Mouse (Mus musculus) retina, postnatal 7 days (tissue): Measurements from ENCODE around the gene Suclg1.

Experiments used
- DNase-seq: peaks from one replicate; pipeline ENCODE4 v3.0.0-alpha.2; 2012; ENCODE audit warnings: low read depth, low spot score

Gene Suclg1

GRCm38 (mm10) chr6:73249851-73250250, 1.7 kb downstream of the Suclg1 start:
- no peak for DNase-seq

DNA sequence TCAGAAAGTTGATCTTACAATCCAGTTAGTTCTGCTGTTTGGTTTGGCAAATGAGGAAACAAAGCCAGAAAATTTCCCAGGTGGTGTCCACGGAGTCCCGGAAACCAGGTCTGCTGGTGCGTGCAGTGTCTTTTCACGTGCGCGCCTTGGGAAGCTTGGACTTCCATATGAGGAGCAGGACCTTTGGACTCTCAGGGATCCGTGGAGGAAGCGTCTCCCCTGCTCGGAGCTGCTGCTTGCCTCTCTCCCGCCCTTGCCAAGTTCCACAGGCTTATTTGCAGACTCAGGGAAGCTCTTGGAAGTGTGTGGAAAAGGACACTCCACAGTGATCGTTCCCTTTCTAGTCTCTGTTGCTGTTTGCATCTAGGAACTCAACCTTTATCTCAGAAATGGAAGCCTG, 3.2 kb downstream of the Suclg1 start:
- DNase-seq = no peak

- no peak for DNase-seq
Observed at GRCm38 (mm10) chr6:73252396-73252795, 4.2 kb downstream of the Suclg1 start.

DNA sequence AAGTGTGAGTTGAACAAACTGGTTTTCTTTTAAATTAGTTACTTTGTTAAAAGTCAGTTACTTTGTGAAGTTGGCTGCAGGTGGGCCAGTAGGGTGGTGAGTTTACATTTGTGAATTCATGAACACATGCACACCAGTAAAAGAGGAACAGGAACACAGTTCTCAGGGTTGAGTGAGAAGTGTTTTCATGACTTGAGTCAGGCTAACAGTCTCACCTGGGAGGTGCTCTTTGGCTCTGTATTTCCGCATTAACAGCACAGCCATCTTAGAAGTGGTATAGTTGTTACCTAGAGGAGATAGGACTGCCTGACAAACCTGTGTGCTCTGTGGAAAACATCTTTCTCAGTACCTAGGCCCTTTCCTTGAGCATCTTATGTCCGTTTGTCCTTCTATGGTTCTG, 4.8 kb downstream of the Suclg1 start:
- DNase-seq = no peak

- DNase-seq = no peak
Observed at GRCm38 (mm10) chr6:73253584-73253983, 5.4 kb downstream of the Suclg1 start.

DNA sequence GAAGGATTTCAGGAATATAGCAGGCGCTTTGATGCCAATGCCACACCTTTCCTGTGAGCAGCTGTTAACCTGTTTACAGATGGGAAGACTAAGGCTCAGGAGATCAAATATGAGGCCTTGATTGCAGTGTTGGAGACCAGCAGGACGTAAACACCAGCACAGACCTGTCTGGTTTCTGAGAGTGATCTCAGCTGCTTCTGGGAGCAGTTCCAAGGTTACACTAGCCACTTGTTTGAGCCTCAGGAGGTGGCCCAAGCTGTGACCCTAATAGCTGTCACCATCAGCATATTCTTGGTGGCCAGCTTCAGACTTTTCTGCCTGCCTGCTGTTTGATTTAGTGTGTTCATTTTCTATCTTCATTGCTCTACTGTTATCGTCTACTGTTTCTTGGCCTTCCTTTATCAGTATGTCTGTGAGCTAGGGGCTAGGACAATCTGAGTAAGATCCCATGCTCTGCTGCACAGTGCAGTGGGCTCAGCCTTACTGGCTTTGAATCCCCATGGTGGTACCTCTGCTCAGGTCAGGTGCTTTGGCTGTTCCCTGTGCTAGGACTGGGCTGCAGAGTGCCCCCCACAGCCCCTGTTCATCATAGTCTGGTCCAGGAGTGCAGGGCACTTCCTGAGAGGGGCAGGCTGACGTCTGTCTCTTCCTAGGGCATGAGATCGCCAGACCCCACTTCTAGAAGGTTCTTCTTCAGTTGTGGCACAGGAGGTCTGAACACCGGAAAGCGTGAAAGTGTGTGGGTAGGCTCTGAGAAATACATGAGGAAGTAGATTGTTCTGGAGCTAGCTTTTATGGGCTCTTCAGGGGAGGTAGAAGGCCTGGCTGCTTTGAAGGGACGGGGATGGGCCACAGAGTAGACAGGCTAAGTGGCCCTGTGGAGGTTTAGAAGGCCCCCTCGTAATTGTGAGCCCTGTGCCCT, 6.4 kb downstream of the Suclg1 start:
- no peak for DNase-seq

- no peak for DNase-seq
Observed at GRCm38 (mm10) chr6:73257068-73257467, 8.9 kb downstream of the Suclg1 start.

- DNase-seq = no peak
Observed at GRCm38 (mm10) chr6:73260110-73260509, 11.9 kb downstream of the Suclg1 start.

DNA sequence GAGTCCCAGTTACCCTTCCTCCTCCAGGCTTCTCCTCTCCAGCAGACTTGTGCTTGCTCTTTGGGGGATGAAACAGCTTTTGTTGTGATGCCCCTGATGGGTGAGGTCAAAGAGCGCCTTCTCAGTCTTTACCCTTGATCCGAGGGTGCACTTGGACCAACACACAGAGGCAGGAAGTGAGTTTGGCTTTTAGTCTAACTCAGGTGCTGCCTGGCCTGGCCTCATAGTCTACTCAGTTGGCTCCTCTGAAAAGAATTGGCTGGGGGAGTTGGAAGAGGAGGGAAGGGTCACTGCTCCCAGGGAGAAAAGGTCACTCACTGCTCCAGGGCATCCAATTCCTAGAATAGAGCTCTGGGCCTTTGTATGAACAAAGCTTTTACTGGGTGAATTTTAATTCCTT, 16.6 kb downstream of the Suclg1 start:
- DNase-seq = no peak

DNA sequence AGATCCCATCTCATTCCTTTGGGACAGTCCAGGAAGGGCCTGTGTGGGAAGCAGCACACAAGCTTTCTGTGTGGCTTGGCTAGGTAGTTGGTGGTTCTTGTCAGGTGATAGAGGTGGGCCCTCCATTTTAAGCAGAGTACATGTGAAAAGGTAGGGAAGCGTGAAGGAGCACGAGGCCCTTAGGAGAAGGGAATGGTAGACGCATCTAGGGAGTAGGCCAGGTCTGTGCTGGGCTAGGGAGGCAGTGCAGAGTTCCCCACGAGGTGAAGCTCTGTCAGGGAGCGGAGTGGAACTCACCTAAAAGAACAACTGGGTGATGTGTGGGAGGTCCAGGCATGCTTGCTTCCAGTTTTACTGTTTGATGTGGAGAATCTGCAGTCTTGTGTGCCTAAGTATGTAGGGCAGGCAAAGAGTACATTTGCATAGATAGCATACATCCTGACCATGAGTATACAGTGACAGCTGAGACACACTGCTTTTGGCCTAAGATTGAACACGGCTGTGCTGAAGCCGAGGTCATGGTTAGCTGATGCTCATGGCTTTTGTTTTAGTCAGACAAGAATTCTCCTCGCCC, 19.6 kb downstream of the Suclg1 start:
- DNase-seq = no peak

- DNase-seq = no peak
Observed at GRCm38 (mm10) chr6:73269374-73269773, 21.2 kb downstream of the Suclg1 start.

- DNase-seq = peak; percentile 62
Observed at GRCm38 (mm10) chr6:73271546-73272091, 23.4 kb downstream of the Suclg1 start.

DNA sequence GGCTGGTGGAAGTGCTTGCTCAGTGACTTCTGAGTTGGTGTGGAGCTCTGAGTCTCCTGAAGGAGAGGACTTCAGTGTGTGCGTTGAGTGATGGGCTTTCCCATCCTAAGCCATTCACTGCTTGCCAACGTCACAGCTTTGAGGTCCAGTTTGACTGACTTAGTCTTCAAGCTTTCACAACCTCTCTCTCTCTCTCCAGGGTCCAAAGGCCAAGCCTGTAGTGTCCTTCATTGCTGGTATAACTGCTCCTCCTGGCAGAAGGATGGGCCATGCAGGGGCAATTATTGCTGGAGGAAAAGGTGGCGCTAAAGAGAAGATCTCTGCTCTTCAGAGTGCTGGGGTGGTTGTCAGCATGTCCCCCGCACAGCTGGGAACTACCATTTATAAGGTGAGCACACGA, 26.8 kb downstream of the Suclg1 start:
- no peak for DNase-seq

- no peak for DNase-seq
Observed at GRCm38 (mm10) chr6:73279681-73280080, 31.5 kb downstream of the Suclg1 start.

GRCm38 (mm10) chr6:73280546-73281115, 32.4 kb downstream of the Suclg1 start:
- no peak for DNase-seq

- DNase-seq = no peak
Observed at GRCm38 (mm10) chr6:73286326-73286725, 38.1 kb downstream of the Suclg1 start.

DNA sequence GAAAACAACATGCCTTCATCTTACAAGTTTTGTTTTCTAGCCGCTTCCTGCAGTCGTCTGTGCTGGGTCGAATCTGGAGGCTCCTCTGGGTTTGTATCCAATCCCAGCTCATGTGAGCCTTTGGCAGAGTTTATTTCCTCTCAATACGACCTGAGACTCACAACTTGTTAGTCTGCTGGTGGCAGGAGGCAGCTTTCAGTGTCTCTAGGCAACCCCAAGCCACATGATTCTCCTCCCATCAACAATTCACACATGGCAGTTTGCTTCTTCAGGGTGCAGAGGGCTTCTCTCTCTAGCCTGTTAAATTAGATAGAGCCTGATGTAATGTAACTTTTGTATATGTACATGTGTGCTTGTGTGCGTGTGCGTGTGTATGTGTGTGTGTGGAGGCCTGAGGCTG, 58.7 kb downstream of the Suclg1 start:
- no peak for DNase-seq

GRCm38 (mm10) chr6:73308685-73309520, 60.7 kb downstream of the Suclg1 start:
- DNase-seq = no peak

DNA sequence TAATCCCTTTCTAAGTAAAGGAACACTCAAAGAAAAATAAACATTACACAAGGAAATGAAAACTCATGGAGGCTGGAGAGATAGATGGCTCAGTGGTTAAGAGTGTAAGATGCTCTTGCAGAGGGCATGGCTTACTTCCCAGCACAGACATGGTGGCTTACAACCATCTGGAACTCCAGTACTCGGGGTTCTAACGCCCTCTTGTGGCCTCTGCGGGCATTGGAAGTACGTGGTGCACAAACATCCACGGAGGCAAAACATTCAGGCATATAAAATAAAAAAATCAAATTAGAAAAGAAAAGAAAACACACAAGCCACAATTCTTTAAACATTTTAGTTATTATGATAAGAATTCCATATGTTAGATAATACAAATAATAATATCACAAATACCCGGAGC, 63.2 kb downstream of the Suclg1 start:
- no peak for DNase-seq

- no peak for DNase-seq
Observed at GRCm38 (mm10) chr6:73311786-73312185, 63.6 kb downstream of the Suclg1 start.

DNA sequence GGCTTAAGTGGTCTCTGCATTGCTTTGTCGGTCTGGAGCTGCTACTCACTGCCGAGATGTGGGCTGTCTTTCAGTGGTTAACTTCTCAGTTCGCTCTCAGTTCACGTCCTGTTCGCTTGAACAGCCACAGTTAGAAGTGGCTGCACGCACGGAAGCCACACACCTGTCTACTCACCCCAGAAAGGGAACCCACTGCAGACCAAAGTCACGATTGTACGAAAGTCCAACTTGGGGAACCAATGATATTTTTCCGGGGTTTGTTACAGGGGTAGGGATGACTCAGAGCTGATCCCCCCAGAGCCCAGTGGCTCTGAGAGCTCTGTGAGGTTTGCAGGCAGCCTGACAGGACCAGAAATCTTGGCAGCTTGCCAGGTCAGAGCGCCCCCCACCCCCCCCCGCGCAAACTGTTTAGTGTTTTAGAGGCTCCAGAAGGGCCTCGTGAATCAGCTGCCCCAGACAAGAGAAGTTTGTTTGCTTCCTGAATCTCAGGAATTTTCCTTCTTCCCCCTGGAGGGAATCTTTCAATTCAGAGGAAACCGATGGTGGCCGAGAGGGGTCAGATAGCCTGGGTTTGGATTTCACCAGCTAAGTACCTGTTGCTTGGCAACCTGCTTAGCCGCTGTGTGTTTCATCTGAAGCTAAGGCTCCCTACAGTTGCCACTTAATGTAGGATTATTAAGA, 66.9 kb downstream of the Suclg1 start:
- peak; percentile 94 for DNase-seq
